Mouse (Mus musculus) bone marrow macrophage, adult 2 months (primary cell): Measurements from ENCODE around the gene Cx3cl1. TPM values are rescaled to one million over a fixed set of nuclear protein-coding genes. Genes with fewer than 3 reads are reported as not detected.

ENCODE experiments used
- H3K27ac ChIP-seq: 2 replicates; pipeline ENCODE4 v1.5.1; 2012; ENCODE audit warnings: low read depth, low read length; ENCODE audit not compliant: insufficient read depth
- H3K4me1 ChIP-seq: 2 replicates; pipeline ENCODE4 v1.6.1; 2012; ENCODE audit warnings: low read length; ENCODE audit not compliant: control insufficient read depth, insufficient read depth
- H3K4me3 ChIP-seq: 2 replicates; pipeline ENCODE4 v1.5.1; 2012; ENCODE audit warnings: mild to moderate bottlenecking, low read length, moderate library complexity; ENCODE audit not compliant: insufficient read depth
- CTCF ChIP-seq: IDR thresholded peaks from 2 replicates; pipeline ENCODE4 v1.5.1; 2012; ENCODE audit warnings: low read depth, mild to moderate bottlenecking, low read length, moderate library complexity
- POLR2A ChIP-seq: IDR thresholded peaks from 2 replicates; pipeline ENCODE4 v1.6.1; 2012; ENCODE audit warnings: mild to moderate bottlenecking, low read depth, low read length, borderline replicate concordance
- polyA plus RNA-seq: library from polyadenylated mRNA; stranded (reverse); fragments of >200 nt; gene quantifications from 2 replicates; pipeline ENCODE4 v1.2.4, GENCODE M21; 2012; ENCODE audit not compliant: missing spikeins, insufficient read depth, insufficient read length

Cx3cl1 gene
- polyA plus RNA-seq, 1 experiment: 0.76 TPM

DNA sequence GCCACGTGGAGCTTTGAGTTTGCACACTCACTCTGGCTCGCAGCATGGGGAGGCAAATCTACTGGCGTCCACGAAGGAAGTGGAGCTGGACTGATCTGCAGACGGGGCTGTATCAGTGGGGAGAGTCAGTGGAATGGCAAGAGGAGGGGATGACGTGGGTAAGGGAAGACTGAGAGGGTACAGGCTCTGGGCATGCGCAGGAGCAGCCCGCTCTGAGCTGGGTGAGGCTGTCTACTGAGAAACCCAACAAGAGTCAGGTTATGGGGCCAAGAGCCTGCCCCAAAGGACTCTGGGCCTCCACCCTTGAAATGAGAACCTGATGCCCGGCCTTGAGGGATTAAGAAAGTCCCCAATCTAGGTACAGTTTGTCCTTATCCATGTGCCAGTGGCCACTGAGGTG lies 26.8 kb upstream of the Cx3cl1 start:
- Histone ChIP-seq H3K4me1 (peaks cover 6% of the 10 kb centered on the region), H3K4me3 (no peak overlapping the region), H3K27ac (no peak overlapping the region)
- TF ChIP-seq POLR2A (no peak), CTCF (no peak)

DNA sequence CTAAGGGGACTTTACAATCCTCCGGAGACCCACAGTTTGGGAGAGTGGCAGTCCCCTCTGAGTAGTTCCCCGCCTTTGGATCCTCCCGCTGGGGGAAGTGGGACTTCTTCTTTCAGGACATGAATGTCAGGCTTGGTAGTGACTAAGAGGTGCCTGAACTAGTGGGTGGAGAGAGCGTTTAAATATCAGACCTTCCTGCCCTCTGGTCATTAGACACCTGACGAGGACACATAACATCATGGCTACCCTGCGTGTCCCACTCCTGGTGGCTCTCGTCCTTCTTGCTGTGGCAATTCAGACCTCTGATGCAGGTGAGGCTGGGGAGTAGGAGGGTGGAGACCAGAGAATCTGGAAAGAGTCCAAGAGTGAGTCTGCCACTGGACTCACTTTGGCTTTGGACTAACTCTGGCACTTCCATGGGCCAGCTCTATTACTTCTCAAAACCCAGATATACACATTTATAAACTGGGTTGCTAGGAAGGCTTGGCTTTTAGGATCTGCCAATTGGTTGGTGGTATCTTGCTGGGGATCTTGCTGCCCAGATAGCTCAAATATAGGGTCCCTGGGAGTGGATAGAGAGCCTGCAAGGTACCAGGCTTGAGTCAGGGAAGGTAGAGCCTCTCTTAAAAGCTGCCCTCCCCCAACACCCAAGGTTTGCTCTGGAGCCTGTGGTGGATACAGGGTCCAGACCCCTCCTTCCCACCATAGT lies 26.2 kb upstream of the Cx3cl1 start, which contains the start of gene Ccl22:
TSS of gene Ccl22 (plus strand) at position 115 of the 709 bp plus-strand sequence.
- H3K4me1 ChIP-seq: peaks cover 6% of the 10 kb centered on the region
- H3K4me3 ChIP-seq: no peak within 1 kb of the TSS
- TF ChIP-seq POLR2A: no peak
- TF ChIP-seq CTCF: no peak
- no peak within 1 kb of the TSS for H3K27ac ChIP-seq

DNA sequence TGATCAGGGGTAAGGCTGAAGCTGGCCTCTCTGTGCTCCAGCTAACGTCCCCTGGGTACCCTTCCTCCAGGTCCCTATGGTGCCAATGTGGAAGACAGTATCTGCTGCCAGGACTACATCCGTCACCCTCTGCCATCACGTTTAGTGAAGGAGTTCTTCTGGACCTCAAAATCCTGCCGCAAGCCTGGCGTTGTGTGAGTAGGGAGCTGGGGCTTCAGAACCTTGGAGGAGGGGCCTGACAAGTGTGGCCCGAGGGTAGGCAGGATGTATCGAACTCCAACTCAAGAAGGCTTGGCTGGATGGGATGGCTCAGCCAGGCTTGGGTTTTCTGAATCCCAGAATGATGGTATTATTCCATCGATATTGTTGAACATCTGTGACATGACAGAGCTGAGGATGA lies 25.0 kb upstream of the Cx3cl1 start:
- Histone ChIP-seq H3K27ac (no peak overlapping the region), H3K4me3 (no peak overlapping the region), H3K4me1 (peaks cover 6% of the 10 kb centered on the region)
- no peak for TF ChIP-seq CTCF
- no peak for TF ChIP-seq POLR2A

DNA sequence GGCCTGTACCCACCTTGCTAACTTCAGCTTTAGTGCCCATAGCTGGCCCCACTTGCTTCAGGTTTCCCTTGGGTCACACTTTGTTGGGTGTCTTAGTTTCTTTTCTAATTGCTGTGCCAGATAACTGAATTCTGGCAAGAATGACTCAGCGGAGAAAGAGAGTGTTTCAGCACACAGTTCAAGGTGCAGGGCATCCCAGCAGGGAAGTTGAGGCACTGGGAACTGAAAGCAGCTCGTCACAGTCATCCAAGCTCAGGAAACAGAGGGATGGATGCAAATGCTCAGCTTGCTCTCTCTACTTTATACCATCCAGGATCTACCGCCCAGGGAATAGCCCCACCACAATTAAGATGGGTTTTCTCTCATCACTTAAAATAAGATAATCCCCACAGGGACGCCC lies 23.4 kb upstream of the Cx3cl1 start:
- H3K27ac ChIP-seq: no peak overlapping the region
- peaks cover 6% of the 10 kb centered on the region for H3K4me1 ChIP-seq
- no peak overlapping the region for H3K4me3 ChIP-seq
- TF ChIP-seq CTCF (no peak), POLR2A (no peak)

DNA sequence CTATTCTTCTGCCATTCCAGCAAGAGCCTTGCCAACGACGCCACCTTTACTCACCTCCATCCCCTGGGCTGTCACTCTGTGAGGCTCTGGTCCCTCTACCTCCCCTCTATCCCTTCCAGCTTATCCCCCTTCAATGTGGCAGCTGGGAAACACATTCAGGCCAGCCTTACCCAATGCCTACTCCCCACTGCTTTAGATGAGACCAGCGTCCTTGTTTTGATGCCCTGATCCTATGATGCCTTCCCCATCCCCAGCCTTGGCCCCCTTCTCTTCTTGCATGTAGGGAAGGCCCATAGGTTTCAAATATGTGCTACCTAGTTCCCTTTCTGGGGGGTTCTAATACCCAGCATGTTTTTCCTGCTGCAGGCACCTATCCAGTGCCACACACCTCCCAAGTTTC lies 21.9 kb upstream of the Cx3cl1 start:
- no peak for TF ChIP-seq CTCF
- TF ChIP-seq POLR2A: no peak
- Histone ChIP-seq H3K4me1 (peaks cover 6% of the 10 kb centered on the region), H3K4me3 (no peak overlapping the region), H3K27ac (no peak overlapping the region)

GRCm38 (mm10) chr8:94751023-94751849 lies 20.6 kb upstream of the Cx3cl1 start:
- TF ChIP-seq POLR2A (no peak), CTCF (no peak)
- no peak overlapping the region for H3K4me3 ChIP-seq
- no peak overlapping the region for H3K27ac ChIP-seq

DNA sequence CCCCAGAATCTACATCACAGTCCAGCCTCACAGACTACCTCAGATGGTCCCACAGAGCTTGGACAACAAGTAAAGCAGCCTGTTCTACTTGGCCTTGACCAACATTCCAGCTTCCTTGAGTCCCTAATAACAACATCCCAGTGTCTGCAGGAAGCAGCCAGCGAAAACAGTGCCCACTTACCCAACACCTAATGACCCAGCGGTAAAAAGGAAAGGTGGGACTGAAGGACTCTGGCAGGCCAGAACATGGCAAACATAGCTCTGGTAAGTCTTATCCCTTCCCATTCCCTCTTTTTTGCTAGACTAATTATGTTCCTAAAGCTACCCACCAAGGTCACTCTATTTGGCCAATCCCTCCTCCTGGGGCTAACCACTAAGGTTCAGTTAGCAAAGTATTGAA lies 17.8 kb upstream of the Cx3cl1 start:
- Histone ChIP-seq H3K4me1 (no peaks in the 10 kb centered on the region), H3K4me3 (no peak overlapping the region), H3K27ac (no peak overlapping the region)
- no peak for TF ChIP-seq POLR2A
- TF ChIP-seq CTCF: no peak

More at GRCm38 (mm10) chr8:94751023-94751849, 20.6 kb upstream of the Cx3cl1 start:
- H3K4me1 ChIP-seq: no peaks in the 10 kb centered on the region

DNA sequence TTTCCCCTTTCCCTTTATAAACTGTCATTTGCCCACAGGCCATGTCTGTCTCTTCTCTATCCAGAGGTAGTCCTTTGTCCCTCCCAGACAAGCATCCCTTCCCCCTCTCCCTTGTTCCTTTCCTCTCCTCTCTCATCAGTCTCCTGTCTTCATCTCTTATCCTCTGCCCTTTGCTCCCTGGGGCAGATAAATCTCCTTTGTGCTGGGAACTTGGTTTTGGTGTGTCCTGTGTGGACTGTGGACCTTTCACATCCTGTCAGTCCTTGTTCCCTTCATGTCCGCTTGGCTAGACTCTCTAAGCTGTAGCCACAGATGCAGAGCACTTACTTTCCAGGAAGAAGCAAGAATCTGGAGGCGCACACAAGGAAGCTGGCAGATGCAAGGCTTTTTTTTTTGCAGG lies 17.3 kb upstream of the Cx3cl1 start:
- no peak for TF ChIP-seq POLR2A
- TF ChIP-seq CTCF: no peak
- Histone ChIP-seq H3K4me3 (no peak overlapping the region), H3K27ac (no peak overlapping the region), H3K4me1 (no peaks in the 10 kb centered on the region)

- Histone ChIP-seq H3K4me3 (no peak overlapping the region), H3K4me1 (no peaks in the 10 kb centered on the region; the same call in 1 of the 2 replicates), H3K27ac (no peak overlapping the region)
- no peak for TF ChIP-seq CTCF
- TF ChIP-seq POLR2A: no peak
Measured at GRCm38 (mm10) chr8:94767035-94767434, 4.8 kb upstream of the Cx3cl1 start.

- peaks cover 2% of the 10 kb centered on the region for H3K4me1 ChIP-seq
- no peak for TF ChIP-seq CTCF
- TF ChIP-seq POLR2A: no peak
Measured at GRCm38 (mm10) chr8:94770945-94771344, 864 bp upstream of the Cx3cl1 start.

More at GRCm38 (mm10) chr8:94770945-94771344, 864 bp upstream of the Cx3cl1 start:
- no peak overlapping the region for H3K4me3 ChIP-seq
- no peak overlapping the region for H3K27ac ChIP-seq
